Mouse (Mus musculus) spleen, postnatal 36 days (tissue): Measurements from ENCODE around the gene Nox4.

ENCODE experiments used
- DNase-seq, 2 experiments: peaks; one replicate each; pipeline ENCODE4 v3.0.0; 2022; ENCODE audit warnings: low spot score in 2 of 2, mixed read lengths in 1 of 2

The Nox4 gene

GRCm38 (mm10) chr7:87245856-87246579 is at the start of gene Nox4:
Nox4 (plus strand) TSS chr7:87246096.
- DNase-seq: no peak

GRCm38 (mm10) chr7:87204751-87205150 is 41.1 kb upstream of the Nox4 start:
- DNase-seq: no peak

DNA sequence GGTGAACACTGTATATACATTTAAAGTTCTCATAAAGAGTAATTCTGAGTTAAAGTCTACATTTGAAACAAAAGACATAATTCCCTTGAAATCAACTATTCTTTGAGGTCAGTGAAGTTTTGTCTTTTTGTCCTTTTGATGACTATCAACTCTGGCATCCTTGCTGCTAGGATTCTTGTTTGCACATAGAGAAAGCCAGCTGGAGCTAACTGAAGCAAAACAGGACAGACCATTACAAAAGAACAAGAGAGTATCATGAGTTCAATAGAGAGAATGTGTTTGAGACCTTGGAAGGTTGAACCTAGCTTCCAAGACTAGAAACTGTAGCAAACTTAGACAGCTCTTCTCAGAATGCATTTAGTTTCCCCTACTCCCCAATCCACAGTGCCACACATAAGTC is 24.2 kb upstream of the Nox4 start:
- no peak for DNase-seq

DNA sequence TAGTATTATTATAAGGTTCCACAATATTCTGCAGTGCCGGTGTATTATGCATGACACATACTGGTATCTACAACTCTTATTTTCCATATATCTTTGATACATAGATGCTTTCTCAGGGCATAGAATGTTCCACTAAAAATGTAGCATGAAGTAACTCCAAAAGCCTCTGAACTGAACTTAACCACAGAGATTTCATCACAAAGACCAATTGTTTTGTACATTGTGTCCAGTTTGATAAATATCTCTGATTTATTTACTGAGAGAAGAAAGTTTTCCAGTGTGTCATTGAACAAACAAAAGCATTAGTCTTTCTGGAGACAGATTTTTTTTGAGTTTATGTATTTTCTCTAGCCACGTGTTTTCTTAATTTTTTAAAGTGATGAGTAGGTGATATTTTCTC is 23.1 kb upstream of the Nox4 start:
- DNase-seq: no peak

- no peak for DNase-seq
Observed at GRCm38 (mm10) chr7:87225617-87226016, 20.3 kb upstream of the Nox4 start.

DNA sequence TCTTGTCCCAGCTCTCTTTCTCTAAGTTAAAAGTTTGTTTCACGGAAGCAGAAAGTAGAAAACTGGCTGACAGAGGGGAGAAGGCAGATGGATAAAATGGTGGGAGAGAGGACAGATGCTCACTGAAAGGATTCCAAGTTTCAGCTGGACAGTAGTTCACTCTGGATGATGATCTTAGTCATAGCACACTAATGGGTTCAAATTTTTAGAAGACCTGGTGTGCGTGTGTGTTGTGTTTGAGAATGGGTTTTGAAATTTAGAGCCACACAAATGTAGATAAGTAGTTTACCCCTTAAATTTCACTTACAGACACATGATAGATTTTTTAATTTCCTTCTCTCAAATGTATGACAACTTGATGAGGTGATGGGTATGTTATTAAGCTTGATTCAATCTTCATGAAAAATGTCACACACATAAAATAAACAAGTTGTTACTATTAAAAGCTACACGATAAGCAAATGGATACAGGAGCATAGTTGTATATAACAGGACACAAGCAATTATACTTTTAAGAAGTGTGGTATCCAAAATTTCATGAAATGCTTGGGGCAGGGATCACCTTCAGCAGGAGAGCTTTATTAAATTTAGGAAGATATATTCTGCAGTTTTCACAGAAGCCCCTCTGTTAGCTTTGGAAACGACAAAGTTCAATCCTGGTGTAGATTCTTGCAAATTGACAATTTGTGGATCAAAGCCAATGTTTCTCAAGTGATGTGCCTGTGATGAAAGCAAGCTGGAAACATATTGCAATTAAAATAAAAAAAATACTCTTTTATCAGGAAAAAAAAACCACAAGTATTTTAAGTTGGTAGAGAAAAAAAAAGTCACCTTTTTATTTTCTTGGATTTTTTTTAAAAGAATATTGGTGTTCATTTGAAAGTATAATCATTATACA is 18.6 kb upstream of the Nox4 start:
- no peak for DNase-seq

DNA sequence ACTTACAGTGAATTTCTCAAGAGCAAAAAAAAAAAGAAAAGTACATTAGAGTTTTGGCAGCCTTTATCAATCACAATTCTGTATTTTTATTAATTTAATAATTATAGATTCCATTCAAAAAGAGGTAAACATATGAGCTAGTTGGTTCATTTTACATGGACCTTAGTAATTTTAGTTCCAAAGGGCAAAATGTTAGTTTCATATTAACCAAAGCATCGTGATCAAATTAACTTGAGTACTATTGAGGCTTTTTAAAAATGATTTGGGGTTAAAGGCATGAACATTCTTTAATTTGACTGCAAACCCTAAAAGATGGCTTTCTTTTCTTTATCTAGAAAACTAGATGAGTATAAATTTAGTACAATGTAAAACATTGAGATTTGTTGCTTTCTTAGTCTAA is 16.4 kb upstream of the Nox4 start:
- no peak for DNase-seq

GRCm38 (mm10) chr7:87241139-87241538 is 4.8 kb upstream of the Nox4 start:
- no peak for DNase-seq

- DNase-seq: no peak
Observed at GRCm38 (mm10) chr7:87246580-87246934, 661 bp downstream of the Nox4 start.

GRCm38 (mm10) chr7:87246940-87247339 is 1.0 kb downstream of the Nox4 start:
- DNase-seq: no peak

- no peak for DNase-seq
Observed at GRCm38 (mm10) chr7:87247926-87248325, 2.0 kb downstream of the Nox4 start.

DNA sequence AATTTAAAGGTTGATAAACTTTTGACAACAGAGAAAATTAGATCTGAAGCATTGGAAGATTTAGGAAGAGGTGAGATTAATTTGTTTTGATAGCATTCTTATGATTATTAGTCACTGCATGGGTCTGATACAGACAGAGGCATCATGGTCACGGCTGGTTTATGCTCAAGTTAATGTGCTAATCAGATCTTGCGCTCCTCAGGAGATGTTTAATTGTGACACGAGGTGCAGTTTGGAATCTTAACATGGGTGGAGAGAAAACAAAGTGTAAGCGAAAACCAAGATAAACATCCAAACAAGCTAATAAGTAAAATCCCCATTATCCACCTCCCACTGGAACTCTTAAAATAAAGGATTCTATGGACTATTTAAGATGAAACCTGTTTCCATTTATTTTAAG is 6.2 kb downstream of the Nox4 start:
- DNase-seq: no peak

DNA sequence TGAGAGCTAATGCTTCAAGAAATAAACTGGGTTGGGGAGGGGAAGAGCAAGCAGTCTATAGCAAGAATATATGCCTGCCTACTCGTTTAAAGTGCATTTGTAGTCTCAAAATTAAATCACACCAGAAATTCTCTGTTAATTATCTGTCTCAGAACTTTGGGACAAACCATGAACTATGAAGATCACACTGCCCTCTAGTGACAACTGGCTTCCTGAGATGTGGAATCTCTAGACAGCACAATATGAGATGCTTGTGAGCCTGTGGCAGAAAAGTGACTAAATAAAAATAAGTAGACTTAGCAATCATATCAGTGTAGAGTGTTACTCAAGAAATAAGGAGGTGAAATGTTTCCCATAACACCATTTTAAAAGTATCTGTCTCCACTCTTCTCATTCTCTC is 31.3 kb downstream of the Nox4 start:
- no peak for DNase-seq

- DNase-seq: no peak
Observed at GRCm38 (mm10) chr7:87303726-87304315, 57.9 kb downstream of the Nox4 start.

- DNase-seq: no peak
Observed at GRCm38 (mm10) chr7:87321571-87321970, 75.7 kb downstream of the Nox4 start.

- no peak for DNase-seq
Observed at GRCm38 (mm10) chr7:87322085-87322484, 76.2 kb downstream of the Nox4 start.

DNA sequence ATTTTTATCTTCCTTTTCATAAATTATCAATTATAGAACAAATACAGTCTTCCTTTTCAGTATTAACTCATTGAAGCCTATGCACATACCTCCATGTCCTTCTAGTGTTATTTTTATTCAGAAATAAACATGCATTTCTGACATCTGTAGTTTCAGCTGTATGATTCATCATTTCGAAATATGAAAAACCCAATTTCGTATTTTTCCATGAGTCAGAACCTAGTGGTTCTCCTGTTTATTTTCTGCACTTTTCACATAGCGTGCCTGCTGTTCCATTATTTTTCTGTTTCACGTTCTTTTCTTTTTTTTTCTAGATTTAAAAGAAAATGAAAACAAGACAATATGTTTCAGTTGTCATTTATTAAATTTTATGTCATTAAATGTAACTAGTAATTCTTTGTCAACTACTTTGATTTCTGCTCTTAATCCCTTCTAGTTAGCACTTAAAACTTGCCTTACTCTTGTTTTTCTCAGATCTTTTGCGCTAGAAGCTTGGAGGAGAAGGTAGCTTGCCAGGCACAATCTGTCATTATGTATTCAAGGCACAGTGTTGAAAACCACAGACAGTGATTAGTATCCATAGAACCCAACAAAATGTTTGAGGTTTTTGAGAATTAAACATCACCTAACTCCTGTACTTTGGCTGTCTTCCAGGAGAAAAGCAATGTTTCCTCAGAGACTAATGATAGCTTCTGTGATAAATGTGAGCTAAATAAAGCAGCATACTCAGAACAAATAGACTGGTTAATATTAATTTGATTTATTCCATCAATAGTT is 85.1 kb downstream of the Nox4 start:
- no peak for DNase-seq

GRCm38 (mm10) chr7:87345598-87345997 is 99.7 kb downstream of the Nox4 start:
- DNase-seq: no peak

- no peak for DNase-seq
Observed at GRCm38 (mm10) chr7:87352818-87353217, 106.9 kb downstream of the Nox4 start.

DNA sequence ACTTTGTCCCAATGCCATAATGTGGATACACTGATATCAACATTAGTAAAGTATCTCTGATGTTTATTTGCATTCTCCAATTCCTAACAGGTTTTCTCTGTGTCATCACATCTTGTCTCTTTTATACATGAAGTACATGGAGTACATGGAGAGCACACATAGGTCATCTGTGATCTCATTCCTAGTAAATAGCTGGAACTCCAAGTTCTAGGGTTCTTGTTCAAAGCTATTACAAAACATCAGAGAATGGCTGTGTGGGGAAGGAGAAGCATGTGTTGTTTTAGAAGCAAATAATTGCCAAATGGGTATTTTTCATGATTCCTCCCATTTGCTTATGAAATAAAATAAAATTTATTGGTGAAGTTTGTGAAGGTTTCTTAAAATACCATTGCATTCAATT is 121.9 kb downstream of the Nox4 start:
- DNase-seq: no peak

- DNase-seq: no peak
Observed at GRCm38 (mm10) chr7:87369131-87369530, 123.2 kb downstream of the Nox4 start.

DNA sequence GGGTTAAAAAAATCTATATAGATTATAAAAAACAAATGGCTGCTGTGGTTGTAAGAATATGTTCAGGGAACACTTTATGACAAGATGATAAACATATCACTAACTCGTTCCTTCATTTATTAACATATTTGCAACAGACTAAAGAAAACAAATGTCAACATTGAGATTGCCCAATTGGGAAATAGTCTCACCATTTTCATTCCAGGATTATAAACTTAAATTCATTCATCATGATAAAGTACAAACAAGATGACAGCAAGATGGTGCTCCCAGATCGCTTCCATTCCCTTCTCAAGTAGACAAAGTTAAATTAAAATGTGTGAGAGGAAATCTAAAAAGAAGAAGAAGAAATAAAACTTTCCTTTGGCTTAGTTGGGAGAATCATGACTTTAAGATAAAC is 124.9 kb downstream of the Nox4 start:
- DNase-seq: no peak
